Mouse (Mus musculus) liver, embryonic 11.5 days (tissue): ENCODE measurements around the gene Hoxd4. TPM values are rescaled to one million over a fixed set of nuclear protein-coding genes. Genes with fewer than 3 reads are reported as not detected.

Experiments
- ATAC-seq: fragments of 200-750 bp; cut with Nextera tagmentation; replicated peaks from 2 replicates; pipeline ENCODE4 v1.8.0; 2017; ENCODE audit warnings: moderate number of reproducible peaks, mild to moderate bottlenecking, moderate TSS enrichment, moderate library complexity; ENCODE audit not compliant: low FRiP score
- DNase-seq: peaks from one replicate; pipeline ENCODE4 v3.0.0-alpha.2; 2017; ENCODE audit warnings: low spot score
- H3K27ac ChIP-seq: fragments of 300-500 bp; sonication (generic); 2 replicates; pipeline ENCODE4 v1.5.1; 2014; ENCODE audit warnings: mild to moderate bottlenecking, low read depth, low read length, control low read depth
- H3K27me3 ChIP-seq: fragments of 300-500 bp; sonication (generic); replicated peaks from 2 replicates; pipeline ENCODE4 v1.6.1; 2014; ENCODE audit warnings: low read length, mixed read lengths; ENCODE audit not compliant: control insufficient read depth, insufficient read depth
- H3K36me3 ChIP-seq: fragments of 300-500 bp; sonication (generic); 2 replicates; pipeline ENCODE4 v1.6.1; 2014; ENCODE audit warnings: mild to moderate bottlenecking, low read length, moderate library complexity, mixed read lengths; ENCODE audit not compliant: control insufficient read depth, insufficient read depth
- H3K4me1 ChIP-seq: fragments of 300-500 bp; sonication (generic); replicated peaks from 2 replicates; pipeline ENCODE4 v1.6.1; 2014; ENCODE audit warnings: low read length, mixed read lengths; ENCODE audit not compliant: control insufficient read depth, insufficient read depth
- H3K4me2 ChIP-seq: fragments of 300-500 bp; sonication (generic); 2 replicates; pipeline ENCODE4 v1.6.1; 2014; ENCODE audit warnings: mild to moderate bottlenecking, control low read depth, moderate library complexity
- H3K4me3 ChIP-seq: fragments of 300-500 bp; sonication (generic); 2 replicates; pipeline ENCODE4 v1.5.1; 2014; ENCODE audit warnings: low read depth, low read length, control low read depth
- H3K9ac ChIP-seq: fragments of 300-500 bp; sonication (generic); 2 replicates; pipeline ENCODE4 v1.6.1; 2014; ENCODE audit warnings: low read depth, low read length, control low read depth
- H3K9me3 ChIP-seq: fragments of 300-500 bp; sonication (generic); 2 replicates; pipeline ENCODE4 v1.6.1; 2016; ENCODE audit warnings: low read length, inconsistent platforms, mixed read lengths; ENCODE audit not compliant: control insufficient read depth
- WGBS: fragments of 180-500 bp; shearing (Covaris S2); extraction: QIAGEN DNeasy Blood & Tissue Kit; methylation state at CpG from one replicate; pipeline ENCODE4 v1.1.7; 2014; 5-methylcytosine and 5-hydroxymethylcytosine counted together
- polyA plus RNA-seq: library from polyadenylated mRNA; unstranded; fragments of >200 nt; fragmentation: Nextera tagmentation; extraction: Ambion mirVana; gene quantifications from 2 replicates; pipeline ENCODE4 v1.2.1, GENCODE M21; 2014

The Hoxd4 gene
- polyA plus RNA-seq, 1 experiment from 2014 or later, result 0.18 TPM

GRCm38 (mm10) chr2:74669650-74670235, 42.0 kb upstream of the Hoxd4 start:
- DNase-seq (peak; percentile 31), ATAC-seq (no peak)
- Histone ChIP-seq H3K27me3 (peaks cover 97% of the 10 kb centered on the region), H3K4me2 (no peak overlapping the region), H3K27ac (no peak overlapping the region), H3K4me3 (no peak overlapping the region), H3K9ac (no peak overlapping the region), H3K4me1 (peaks cover 6% of the 10 kb centered on the region), H3K36me3 (no peaks in the 10 kb centered on the region), H3K9me3 (no peaks in the 10 kb centered on the region)
- WGBS, result under 1% methylated on average over 14 of the region's 14 CpGs

DNA sequence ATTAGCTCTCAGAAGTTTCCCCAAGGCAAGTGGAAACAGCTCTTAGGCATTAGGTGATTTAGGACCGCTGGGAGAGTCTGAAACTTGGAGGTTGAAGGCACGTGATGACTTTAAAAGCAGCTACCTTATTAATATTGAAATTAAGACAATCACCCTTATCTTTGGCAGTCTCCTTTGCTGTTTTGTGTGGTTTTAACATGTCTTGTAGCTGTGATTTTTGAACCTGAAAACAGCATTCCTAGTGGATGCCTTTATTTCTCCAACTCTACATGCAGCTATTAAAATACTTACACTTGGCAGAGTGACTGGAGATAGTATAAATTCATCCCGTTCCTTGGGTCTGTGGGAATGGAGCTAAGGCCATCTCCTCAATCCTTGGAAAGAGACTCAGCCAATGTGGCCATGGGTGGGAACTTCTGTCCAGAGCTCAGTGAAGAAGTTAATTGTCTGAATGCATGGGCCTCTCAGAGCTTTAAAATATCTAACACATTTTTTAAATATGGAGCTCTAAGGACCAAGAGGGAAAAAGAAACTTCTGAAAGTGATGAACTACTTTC, 41.0 kb upstream of the Hoxd4 start:
- DNase-seq, result peak; percentile 28
- no peak for ATAC-seq
- Histone ChIP-seq H3K27me3 (peaks cover 97% of the 10 kb centered on the region), H3K4me2 (no peak overlapping the region), H3K9me3 (no peaks in the 10 kb centered on the region), H3K4me1 (peaks cover 6% of the 10 kb centered on the region), H3K4me3 (no peak overlapping the region), H3K36me3 (no peaks in the 10 kb centered on the region), H3K9ac (no peak overlapping the region), H3K27ac (no peak overlapping the region)
- under 1% methylated on average over 3 of the region's 3 CpGs for WGBS

DNA sequence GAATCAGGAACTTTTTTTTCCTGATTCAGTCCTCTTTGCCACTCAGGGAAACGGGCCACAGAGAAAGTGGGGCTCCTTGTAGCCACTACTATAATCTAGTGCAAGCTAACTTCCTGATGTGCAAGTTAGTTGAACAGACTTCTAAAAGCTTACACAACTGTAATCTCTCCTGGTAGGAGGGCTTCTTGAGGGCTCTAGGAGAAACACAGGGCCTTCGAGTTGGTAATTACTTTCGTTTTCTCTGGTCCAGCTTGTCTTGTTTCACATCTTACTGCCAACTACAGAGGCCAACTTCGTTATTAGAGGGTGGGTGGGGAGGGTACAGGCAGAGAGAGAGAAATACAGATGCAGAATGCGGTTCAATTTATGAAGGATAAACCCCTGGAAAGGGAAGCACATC, 39.9 kb upstream of the Hoxd4 start:
- no peak overlapping the region for H3K9ac ChIP-seq
- H3K4me3 ChIP-seq, result no peak overlapping the region
- no peaks in the 10 kb centered on the region for H3K36me3 ChIP-seq
- no peak overlapping the region for H3K4me2 ChIP-seq
- peaks cover 6% of the 10 kb centered on the region for H3K4me1 ChIP-seq
- H3K27me3 ChIP-seq, result peaks cover 99% of the 10 kb centered on the region
- ATAC-seq (no peak), DNase-seq (peak; percentile 34)
- no peak overlapping the region for H3K27ac ChIP-seq
- WGBS, result 6% methylated on average over 5 of the region's 5 CpGs
- H3K9me3 ChIP-seq, result no peaks in the 10 kb centered on the region

DNA sequence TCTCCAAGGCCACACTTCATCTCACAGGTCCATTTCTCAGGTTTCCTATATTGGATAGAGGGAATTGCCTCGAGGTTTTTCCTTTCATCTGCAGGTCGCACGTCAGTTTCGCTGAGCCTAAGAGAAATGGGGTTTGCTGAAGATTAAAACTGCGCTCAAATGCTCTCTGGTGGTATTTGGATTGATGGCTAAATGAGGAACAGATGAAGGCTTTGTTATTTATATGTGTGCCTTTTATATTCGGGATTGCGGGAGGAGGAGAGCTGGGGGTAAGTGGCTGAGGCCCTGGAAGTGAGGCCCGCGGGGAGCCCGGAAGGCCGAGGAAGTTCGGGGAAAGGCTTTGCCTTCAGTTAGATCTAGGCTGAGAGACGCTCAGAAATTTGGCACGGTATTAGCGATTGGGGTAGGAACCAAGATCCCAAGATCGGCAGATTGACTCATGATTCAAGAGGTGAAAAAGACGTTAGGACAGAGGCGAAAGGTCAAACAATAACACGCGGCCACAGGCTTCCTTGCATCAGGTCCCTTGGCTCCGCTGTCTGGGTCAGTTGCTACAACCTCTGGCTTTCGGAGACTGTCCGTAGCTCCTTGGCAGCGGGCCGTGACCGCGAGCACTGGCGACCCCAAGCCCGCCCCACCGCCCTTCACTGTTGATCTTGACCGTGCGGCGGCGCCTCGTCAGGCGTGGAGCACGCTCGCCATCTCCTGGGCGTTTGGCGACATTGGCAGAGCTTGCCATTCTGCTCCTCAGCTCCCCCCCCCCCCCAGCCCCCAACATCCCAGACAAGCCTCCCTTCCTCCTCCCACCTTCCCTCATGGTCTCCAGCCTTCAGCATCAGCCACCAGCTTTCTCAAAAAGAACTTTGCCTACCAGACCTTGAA, 39.0 kb upstream of the Hoxd4 start:
- Histone ChIP-seq H3K27ac (no peak overlapping the region), H3K4me1 (peaks cover 6% of the 10 kb centered on the region), H3K9ac (no peak overlapping the region), H3K4me3 (peak overlapping the region; percentile 39), H3K36me3 (no peaks in the 10 kb centered on the region), H3K27me3 (peaks cover 99% of the 10 kb centered on the region), H3K9me3 (no peaks in the 10 kb centered on the region), H3K4me2 (peak overlapping the region; percentile 67)
- DNase-seq, result peak; percentile 41
- WGBS, result 2% methylated on average over 40 of the region's 40 CpGs
- ATAC-seq, result peak; percentile 43; the same call in 1 of the 2 replicates

GRCm38 (mm10) chr2:74673835-74674425, 37.8 kb upstream of the Hoxd4 start:
- H3K9ac ChIP-seq, result no peak overlapping the region
- no peak overlapping the region for H3K4me2 ChIP-seq
- H3K36me3 ChIP-seq, result no peaks in the 10 kb centered on the region
- ATAC-seq, result no peak
- no peaks in the 10 kb centered on the region for H3K9me3 ChIP-seq
- peaks cover 99% of the 10 kb centered on the region for H3K27me3 ChIP-seq
- 5% methylated on average over 24 of the region's 24 CpGs for whole genome bisulfite sequencing
- no peak overlapping the region for H3K27ac ChIP-seq
- peak; percentile 36 for DNase-seq
- no peak overlapping the region for H3K4me3 ChIP-seq
- H3K4me1 ChIP-seq, result no peaks in the 10 kb centered on the region

DNA sequence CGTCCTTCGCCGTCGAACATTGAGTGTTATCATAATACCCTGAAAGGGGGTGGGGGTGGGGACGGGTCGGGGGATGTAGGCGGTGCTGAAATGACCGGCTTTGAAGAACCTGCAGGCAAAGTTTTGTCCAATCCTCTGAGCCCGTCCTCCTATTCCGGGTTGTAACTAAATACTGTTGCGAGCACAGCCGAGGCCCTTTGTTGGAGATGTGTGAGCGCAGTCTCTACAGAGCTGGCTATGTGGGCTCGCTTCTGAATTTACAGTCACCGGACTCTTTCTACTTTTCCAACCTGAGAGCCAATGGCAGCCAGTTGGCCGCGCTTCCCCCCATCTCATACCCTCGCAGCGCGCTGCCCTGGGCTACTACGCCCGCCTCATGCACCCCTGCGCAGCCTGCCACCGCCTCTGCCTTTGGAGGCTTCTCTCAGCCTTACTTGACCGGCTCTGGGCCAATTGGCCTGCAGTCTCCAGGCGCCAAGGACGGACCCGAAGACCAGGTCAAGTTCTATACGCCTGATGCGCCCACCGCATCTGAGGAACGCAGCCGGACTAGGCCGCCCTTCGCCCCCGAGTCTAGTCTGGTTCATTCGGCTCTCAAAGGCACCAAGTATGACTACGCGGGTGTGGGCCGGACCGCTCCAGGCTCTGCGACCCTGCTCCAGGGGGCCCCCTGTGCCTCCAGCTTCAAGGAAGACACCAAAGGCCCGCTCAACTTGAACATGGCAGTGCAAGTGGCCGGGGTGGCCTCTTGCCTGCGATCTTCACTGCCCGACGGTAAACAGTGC, 36.7 kb upstream of the Hoxd4 start, which contains the start of gene Hoxd12:
Gene Hoxd12 (plus strand): TSS at position 133 of the 785 bp plus-strand sequence.
- 5% methylated on average over 47 of the region's 47 CpGs for WGBS
- H3K27me3 ChIP-seq, result peaks cover 99% of the 10 kb centered on the region
- no peaks in the 10 kb centered on the region for H3K9me3 ChIP-seq
- H3K27ac ChIP-seq, result no peak within 1 kb of the TSS
- H3K9ac ChIP-seq, result no peak within 1 kb of the TSS
- no peaks in the 10 kb centered on the region for H3K4me1 ChIP-seq
- H3K4me3 ChIP-seq, result no peak within 1 kb of the TSS
- H3K4me2 ChIP-seq, result no peak within 1 kb of the TSS
- no peaks in the 10 kb centered on the region for H3K36me3 ChIP-seq
- ATAC-seq (no peak), DNase-seq (peak; percentile 34)

GRCm38 (mm10) chr2:74675666-74676282, 36.0 kb upstream of the Hoxd4 start:
- H3K4me2 ChIP-seq, result no peak overlapping the region
- peaks cover 100% of the 10 kb centered on the region for H3K27me3 ChIP-seq
- no peaks in the 10 kb centered on the region for H3K4me1 ChIP-seq
- H3K27ac ChIP-seq, result no peak overlapping the region
- 7% methylated on average over 24 of the region's 24 CpGs for WGBS
- DNase-seq (peak; percentile 31), ATAC-seq (no peak)
- H3K9me3 ChIP-seq, result no peaks in the 10 kb centered on the region
- H3K9ac ChIP-seq, result no peak overlapping the region
- H3K36me3 ChIP-seq, result no peaks in the 10 kb centered on the region
- H3K4me3 ChIP-seq, result no peak overlapping the region
